Mouse (Mus musculus): ENCODE data around the gene Rbm47. TPM values are rescaled to one million over a fixed set of nuclear protein-coding genes. Genes with fewer than 3 reads are reported as not detected.

Rbm47 gene
- polyA plus RNA-seq, 1 experiment from 2014 or later, result 2.0 TPM

GRCm38 (mm10) chr5:66088247-66088901, 84.5 kb downstream of the Rbm47 start:
- H3K27ac ChIP-seq (ENCODE audit: low read length), result no peak overlapping the region
- H3K9ac ChIP-seq (replicated peaks; ENCODE audit: low read depth, low read length), result no peak overlapping the region
- no peaks in the 10 kb centered on the region for H3K27me3 ChIP-seq (replicated peaks; ENCODE audit: control insufficient read depth, insufficient read depth, low read length)
- H3K4me3 ChIP-seq (replicated peaks; ENCODE audit: low read length), result no peak overlapping the region
- H3K4me2 ChIP-seq (ENCODE audit: low read length), result no peak overlapping the region
- H3K9me3 ChIP-seq (ENCODE audit: control insufficient read depth, low read length), result no peaks in the 10 kb centered on the region
- H3K36me3 ChIP-seq (ENCODE audit: control insufficient read depth, insufficient read depth), result no peaks in the 10 kb centered on the region
- no peaks in the 10 kb centered on the region for H3K4me1 ChIP-seq (replicated peaks; ENCODE audit: control insufficient read depth, insufficient read depth, low read length)
- WGBS, result 95% methylated on average over 4 of the region's 4 CpGs
- ATAC-seq, result no peak

- no peak overlapping the region for H3K4me2 ChIP-seq (ENCODE audit: low read length)
- H3K27ac ChIP-seq (ENCODE audit: low read length), result no peak overlapping the region
- no peaks in the 10 kb centered on the region for H3K9me3 ChIP-seq (ENCODE audit: control insufficient read depth, low read length)
- no peak for ATAC-seq
- no peak overlapping the region for H3K9ac ChIP-seq (replicated peaks; ENCODE audit: low read depth, low read length)
- no peaks in the 10 kb centered on the region for H3K27me3 ChIP-seq (replicated peaks; ENCODE audit: control insufficient read depth, insufficient read depth, low read length)
- H3K4me3 ChIP-seq (replicated peaks; ENCODE audit: low read length), result no peak overlapping the region
- no peaks in the 10 kb centered on the region for H3K4me1 ChIP-seq (replicated peaks; ENCODE audit: control insufficient read depth, insufficient read depth, low read length)
- WGBS, result 94% methylated on average over 9 of the region's 9 CpGs
- no peaks in the 10 kb centered on the region for H3K36me3 ChIP-seq (ENCODE audit: control insufficient read depth, insufficient read depth)
Observed at GRCm38 (mm10) chr5:66086952-66087351, 86.0 kb downstream of the Rbm47 start.

- H3K9me3 ChIP-seq (ENCODE audit: control insufficient read depth, low read length), result no peaks in the 10 kb centered on the region
- 90% methylated on average over 1 of the region's 1 CpGs for WGBS
- H3K27ac ChIP-seq (ENCODE audit: low read length), result no peak overlapping the region
- no peak for ATAC-seq
- H3K36me3 ChIP-seq (ENCODE audit: control insufficient read depth, insufficient read depth), result no peaks in the 10 kb centered on the region
- H3K4me1 ChIP-seq (replicated peaks; ENCODE audit: control insufficient read depth, insufficient read depth, low read length), result no peaks in the 10 kb centered on the region
- no peak overlapping the region for H3K4me3 ChIP-seq (replicated peaks; ENCODE audit: low read length)
- no peaks in the 10 kb centered on the region for H3K27me3 ChIP-seq (replicated peaks; ENCODE audit: control insufficient read depth, insufficient read depth, low read length)
- H3K4me2 ChIP-seq (ENCODE audit: low read length), result no peak overlapping the region
- H3K9ac ChIP-seq (replicated peaks; ENCODE audit: low read depth, low read length), result no peak overlapping the region
Observed at GRCm38 (mm10) chr5:66086304-66086703, 86.6 kb downstream of the Rbm47 start.

- WGBS, result 54% methylated on average over 4 of the region's 4 CpGs
Observed at GRCm38 (mm10) chr5:66085478-66085877, 87.4 kb downstream of the Rbm47 start.

GRCm38 (mm10) chr5:66084541-66084940, 88.4 kb downstream of the Rbm47 start:
- Histone ChIP-seq H3K4me2 (ENCODE audit: low read length) (no peak overlapping the region), H3K27ac (ENCODE audit: low read length) (no peak overlapping the region), H3K9ac (replicated peaks; ENCODE audit: low read depth, low read length) (no peak overlapping the region), H3K27me3 (replicated peaks; ENCODE audit: control insufficient read depth, insufficient read depth, low read length) (no peaks in the 10 kb centered on the region), H3K9me3 (ENCODE audit: control insufficient read depth, low read length) (no peaks in the 10 kb centered on the region), H3K4me1 (replicated peaks; ENCODE audit: control insufficient read depth, insufficient read depth, low read length) (no peaks in the 10 kb centered on the region), H3K4me3 (replicated peaks; ENCODE audit: low read length) (no peak overlapping the region), H3K36me3 (ENCODE audit: control insufficient read depth, insufficient read depth) (no peaks in the 10 kb centered on the region)
- ATAC-seq, result no peak
- 96% methylated on average over 3 of the region's 3 CpGs for WGBS

More at GRCm38 (mm10) chr5:66085478-66085877, 87.4 kb downstream of the Rbm47 start:
- ATAC-seq, result no peak
- no peaks in the 10 kb centered on the region for H3K27me3 ChIP-seq (replicated peaks; ENCODE audit: control insufficient read depth, insufficient read depth, low read length)
- no peak overlapping the region for H3K27ac ChIP-seq (ENCODE audit: low read length)
- no peak overlapping the region for H3K9ac ChIP-seq (replicated peaks; ENCODE audit: low read depth, low read length)
- H3K36me3 ChIP-seq (ENCODE audit: control insufficient read depth, insufficient read depth), result no peaks in the 10 kb centered on the region
- H3K4me1 ChIP-seq (replicated peaks; ENCODE audit: control insufficient read depth, insufficient read depth, low read length), result no peaks in the 10 kb centered on the region
- H3K4me3 ChIP-seq (replicated peaks; ENCODE audit: low read length), result no peak overlapping the region
- no peaks in the 10 kb centered on the region for H3K9me3 ChIP-seq (ENCODE audit: control insufficient read depth, low read length)
- H3K4me2 ChIP-seq (ENCODE audit: low read length), result no peak overlapping the region

- no peak overlapping the region for H3K4me3 ChIP-seq (replicated peaks; ENCODE audit: low read length)
- H3K4me1 ChIP-seq (replicated peaks; ENCODE audit: control insufficient read depth, insufficient read depth, low read length), result no peaks in the 10 kb centered on the region
- 33% methylated on average over 7 of the region's 7 CpGs for WGBS
- H3K27ac ChIP-seq (ENCODE audit: low read length), result no peak overlapping the region
- no peaks in the 10 kb centered on the region for H3K36me3 ChIP-seq (ENCODE audit: control insufficient read depth, insufficient read depth)
- ATAC-seq, result no peak
- H3K4me2 ChIP-seq (ENCODE audit: low read length), result no peak overlapping the region
- no peak overlapping the region for H3K9ac ChIP-seq (replicated peaks; ENCODE audit: low read depth, low read length)
- no peaks in the 10 kb centered on the region for H3K27me3 ChIP-seq (replicated peaks; ENCODE audit: control insufficient read depth, insufficient read depth, low read length)
- H3K9me3 ChIP-seq (ENCODE audit: control insufficient read depth, low read length), result no peaks in the 10 kb centered on the region
Observed at GRCm38 (mm10) chr5:66083350-66083749, 89.6 kb downstream of the Rbm47 start.

GRCm38 (mm10) chr5:66082229-66082572, 90.7 kb downstream of the Rbm47 start:
- Histone ChIP-seq H3K4me1 (replicated peaks; ENCODE audit: control insufficient read depth, insufficient read depth, low read length) (no peaks in the 10 kb centered on the region), H3K9ac (replicated peaks; ENCODE audit: low read depth, low read length) (no peak overlapping the region), H3K27ac (ENCODE audit: low read length) (no peak overlapping the region), H3K36me3 (ENCODE audit: control insufficient read depth, insufficient read depth) (no peaks in the 10 kb centered on the region), H3K4me3 (replicated peaks; ENCODE audit: low read length) (no peak overlapping the region), H3K4me2 (ENCODE audit: low read length) (no peak overlapping the region), H3K27me3 (replicated peaks; ENCODE audit: control insufficient read depth, insufficient read depth, low read length) (no peaks in the 10 kb centered on the region), H3K9me3 (ENCODE audit: control insufficient read depth, low read length) (no peaks in the 10 kb centered on the region)
- WGBS, result 76% methylated on average over 11 of the region's 11 CpGs
- no peak for ATAC-seq

GRCm38 (mm10) chr5:66081443-66082228, 91.3 kb downstream of the Rbm47 start:
- Histone ChIP-seq H3K27me3 (replicated peaks; ENCODE audit: control insufficient read depth, insufficient read depth, low read length) (no peaks in the 10 kb centered on the region), H3K4me2 (ENCODE audit: low read length) (no peak overlapping the region), H3K36me3 (ENCODE audit: control insufficient read depth, insufficient read depth) (no peaks in the 10 kb centered on the region), H3K9ac (replicated peaks; ENCODE audit: low read depth, low read length) (no peak overlapping the region), H3K27ac (ENCODE audit: low read length) (no peak overlapping the region), H3K9me3 (ENCODE audit: control insufficient read depth, low read length) (no peaks in the 10 kb centered on the region), H3K4me1 (replicated peaks; ENCODE audit: control insufficient read depth, insufficient read depth, low read length) (no peaks in the 10 kb centered on the region), H3K4me3 (replicated peaks; ENCODE audit: low read length) (no peak overlapping the region)
- 81% methylated on average over 19 of the region's 19 CpGs for WGBS
- no peak for ATAC-seq

- Histone ChIP-seq H3K4me2 (ENCODE audit: low read length) (no peak overlapping the region), H3K4me1 (replicated peaks; ENCODE audit: control insufficient read depth, insufficient read depth, low read length) (no peaks in the 10 kb centered on the region), H3K4me3 (replicated peaks; ENCODE audit: low read length) (no peak overlapping the region), H3K9me3 (ENCODE audit: control insufficient read depth, low read length) (no peaks in the 10 kb centered on the region), H3K27ac (ENCODE audit: low read length) (no peak overlapping the region), H3K27me3 (replicated peaks; ENCODE audit: control insufficient read depth, insufficient read depth, low read length) (no peaks in the 10 kb centered on the region), H3K36me3 (ENCODE audit: control insufficient read depth, insufficient read depth) (no peaks in the 10 kb centered on the region), H3K9ac (replicated peaks; ENCODE audit: low read depth, low read length) (no peak overlapping the region)
- WGBS, result 87% methylated on average over 17 of the region's 17 CpGs
- ATAC-seq, result no peak
Observed at GRCm38 (mm10) chr5:66080529-66081220, 92.2 kb downstream of the Rbm47 start.

Data from forebrain, embryonic 16.5 days (tissue).